Mouse (Mus musculus): ENCODE data around the gene Yes1. TPM values are rescaled to one million over a fixed set of nuclear protein-coding genes. Genes with fewer than 3 reads are reported as not detected.
"Not testable (repeated sequence)": the region's sequence is repeated elsewhere in the genome, so short reads cannot be mapped to it uniquely, and the experiment has no call there.

The Yes1 gene
- polyA plus RNA-seq, 1 experiment from 2014 or later, result 47.7 TPM

DNA sequence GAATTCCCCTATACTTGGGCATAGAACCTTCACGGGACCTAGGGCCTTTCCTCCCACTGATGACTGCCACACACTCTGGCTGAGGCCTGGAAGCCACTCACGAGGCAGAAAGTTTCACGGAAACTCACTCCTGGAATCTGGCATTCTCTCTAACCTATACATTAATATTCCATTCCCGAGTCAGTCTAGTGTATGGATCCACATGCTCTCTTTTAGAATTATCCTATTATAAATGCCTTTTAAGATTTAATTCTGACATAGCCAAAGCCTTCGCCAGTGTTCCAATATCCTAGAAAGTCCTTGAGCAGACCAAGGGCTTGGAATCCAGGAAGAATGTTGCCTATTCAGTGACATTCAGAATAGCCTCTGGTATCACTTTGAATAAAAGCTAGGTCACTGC is 100.5 kb downstream of the Yes1 start:
- Histone ChIP-seq H3K9ac (replicated peaks) (no peak overlapping the region), H3K27ac (no peak overlapping the region), H3K4me1 (replicated peaks) (peaks cover 4% of the 10 kb centered on the region; the same call in 1 of the 2 replicates), H3K4me3 (replicated peaks) (no peak overlapping the region), H3K27me3 (no peaks in the 10 kb centered on the region), H3K36me3 (no peaks in the 10 kb centered on the region), H3K9me3 (no peaks in the 10 kb centered on the region), H3K4me2 (no peak overlapping the region)
- WGBS, result 78% methylated on average over 5 of the region's 5 CpGs
- ATAC-seq (ENCODE audit: insufficient number of reproducible peaks, insufficient read depth, low FRiP score, low TSS enrichment, low read depth), result no peak

DNA sequence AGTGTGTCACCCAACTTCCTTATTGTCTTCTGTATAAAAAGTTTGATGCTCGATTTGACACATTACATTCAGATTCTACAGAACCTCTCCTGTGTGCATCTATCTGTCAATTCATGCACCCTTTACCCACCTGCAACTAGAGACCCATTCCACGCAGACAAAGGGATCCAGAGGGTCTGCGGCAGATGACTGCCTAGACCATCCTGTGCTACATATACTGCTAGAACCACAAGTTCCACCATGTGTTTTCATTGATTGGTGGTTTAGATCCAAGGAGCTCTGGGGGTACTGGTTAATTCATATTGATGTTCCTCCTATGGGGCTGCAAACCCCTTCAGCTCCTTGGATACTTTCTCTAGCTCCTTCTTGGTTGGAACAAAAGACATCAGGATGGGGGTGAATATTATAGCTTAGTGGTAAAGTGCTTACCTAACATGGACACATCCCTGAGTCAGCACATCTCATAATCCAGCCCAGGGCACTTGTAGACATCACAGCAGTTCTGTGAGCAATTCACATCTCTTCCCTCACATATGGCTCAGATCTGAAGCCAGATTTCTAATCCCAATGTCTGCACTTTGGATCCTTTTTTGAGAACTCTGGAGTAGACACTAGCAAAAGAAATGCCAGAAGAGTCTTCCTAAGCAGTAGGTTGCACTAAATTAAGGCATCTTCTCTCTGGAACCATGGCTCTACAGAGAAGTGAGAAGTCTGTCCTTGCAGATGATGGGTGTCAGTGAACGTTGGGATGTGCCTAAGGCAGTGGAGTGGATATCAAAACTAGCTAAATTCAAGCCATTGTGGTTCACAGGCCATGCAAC is 101.5 kb downstream of the Yes1 start:
- Histone ChIP-seq H3K9ac (replicated peaks) (no peak overlapping the region), H3K4me2 (peak overlapping the region; percentile 77), H3K4me1 (replicated peaks) (peaks cover 4% of the 10 kb centered on the region; the same call in 1 of the 2 replicates), H3K36me3 (no peaks in the 10 kb centered on the region), H3K9me3 (no peaks in the 10 kb centered on the region), H3K27me3 (no peaks in the 10 kb centered on the region), H3K4me3 (replicated peaks) (peak overlapping the region; percentile 64; the same call in 1 of the 2 replicates), H3K27ac (no peak overlapping the region)
- 69% methylated on average over 4 of the region's 4 CpGs for WGBS
- ATAC-seq (ENCODE audit: insufficient number of reproducible peaks, insufficient read depth, low FRiP score, low TSS enrichment, low read depth), result no peak

DNA sequence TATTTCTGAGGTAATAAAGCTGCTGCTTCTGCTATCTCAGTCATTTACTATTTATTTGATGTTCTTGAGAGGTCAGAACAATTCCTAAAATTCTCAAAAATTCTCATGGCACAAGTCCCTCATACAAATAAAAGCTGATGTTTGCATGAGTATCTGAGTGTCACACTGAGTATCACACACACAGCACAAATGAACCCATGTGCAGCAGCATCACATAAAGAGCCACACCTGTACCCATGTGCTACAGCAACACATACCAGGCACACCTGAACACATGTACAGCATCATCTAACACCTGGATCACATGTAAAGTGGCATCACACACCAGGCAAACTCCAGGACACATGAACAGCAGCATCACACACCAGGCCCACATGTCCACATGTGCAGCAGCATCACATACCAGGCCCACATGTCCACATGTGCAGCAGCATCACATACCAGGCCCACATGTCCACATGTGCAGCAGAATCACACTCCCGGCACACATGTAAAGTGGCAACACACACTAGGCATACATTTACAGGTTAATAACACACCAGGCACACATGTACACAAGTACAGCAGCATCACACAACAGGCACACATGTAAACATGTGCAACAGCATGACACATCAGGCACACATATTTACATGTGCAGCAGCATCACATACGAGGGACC is 102.2 kb downstream of the Yes1 start:
- H3K4me1 ChIP-seq (replicated peaks), result peaks cover 4% of the 10 kb centered on the region; the same call in 1 of the 2 replicates
- H3K4me2 ChIP-seq, result peak overlapping the region; percentile 77
- peak overlapping the region; percentile 64 for H3K4me3 ChIP-seq (replicated peaks)
- H3K27me3 ChIP-seq, result no peaks in the 10 kb centered on the region
- H3K27ac ChIP-seq, result peak overlapping the region; percentile 88
- peak overlapping the region; percentile 63 for H3K9ac ChIP-seq (replicated peaks)
- peak; percentile 6; the same call in 1 of the 2 replicates for ATAC-seq (ENCODE audit: insufficient number of reproducible peaks, insufficient read depth, low FRiP score, low TSS enrichment, low read depth)
- H3K36me3 ChIP-seq, result no peaks in the 10 kb centered on the region
- H3K9me3 ChIP-seq, result no peaks in the 10 kb centered on the region
- 32% methylated on average over 2 of the region's 2 CpGs for WGBS

DNA sequence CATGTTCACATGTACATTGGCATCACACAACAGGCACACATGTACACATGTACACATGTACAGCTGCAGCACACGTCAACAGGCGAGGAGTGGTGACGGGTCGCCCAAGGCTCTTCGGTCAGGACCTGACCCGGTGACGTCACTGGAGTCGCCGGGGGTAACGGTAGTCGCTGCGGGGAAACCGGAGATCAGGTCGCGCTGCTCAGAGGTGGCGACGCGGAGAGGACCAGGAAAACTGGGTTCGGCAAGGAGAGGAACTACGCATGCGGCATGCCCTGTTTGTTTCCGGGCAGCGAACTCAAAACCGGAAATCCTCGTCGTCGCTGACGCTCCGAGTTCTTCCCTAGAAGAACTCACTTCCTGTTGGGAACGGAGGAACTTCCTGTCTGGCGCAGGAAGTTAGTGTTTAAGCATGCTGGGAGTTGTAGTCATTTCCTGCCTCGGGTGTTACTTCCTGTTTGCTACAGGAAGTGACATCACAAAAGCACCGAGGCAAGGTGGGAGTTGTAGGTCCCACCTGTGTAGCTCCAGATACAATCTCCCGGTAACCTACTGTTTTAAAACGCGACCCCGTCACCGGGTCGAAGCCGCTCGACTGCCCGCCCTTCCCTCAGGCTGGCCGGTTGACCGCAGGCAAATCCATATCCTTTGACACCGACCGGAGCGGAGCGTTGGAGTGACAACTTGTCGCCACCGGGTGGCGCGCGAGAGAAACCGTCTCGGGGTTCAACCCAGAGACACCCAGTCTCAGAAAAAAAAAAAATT is 102.9 kb downstream of the Yes1 start:
- Histone ChIP-seq H3K27ac (peak overlapping the region; percentile 88), H3K4me1 (replicated peaks) (peaks cover 4% of the 10 kb centered on the region; the same call in 1 of the 2 replicates), H3K4me3 (replicated peaks) (peak overlapping the region; percentile 64), H3K36me3 (no peaks in the 10 kb centered on the region), H3K4me2 (peak overlapping the region; percentile 77), H3K27me3 (no peaks in the 10 kb centered on the region), H3K9me3 (no peaks in the 10 kb centered on the region), H3K9ac (replicated peaks) (peak overlapping the region; percentile 63)
- ATAC-seq (ENCODE audit: insufficient number of reproducible peaks, insufficient read depth, low FRiP score, low TSS enrichment, low read depth), result peak; percentile 98
- WGBS, result under 1% methylated on average over 55 of the region's 55 CpGs

DNA sequence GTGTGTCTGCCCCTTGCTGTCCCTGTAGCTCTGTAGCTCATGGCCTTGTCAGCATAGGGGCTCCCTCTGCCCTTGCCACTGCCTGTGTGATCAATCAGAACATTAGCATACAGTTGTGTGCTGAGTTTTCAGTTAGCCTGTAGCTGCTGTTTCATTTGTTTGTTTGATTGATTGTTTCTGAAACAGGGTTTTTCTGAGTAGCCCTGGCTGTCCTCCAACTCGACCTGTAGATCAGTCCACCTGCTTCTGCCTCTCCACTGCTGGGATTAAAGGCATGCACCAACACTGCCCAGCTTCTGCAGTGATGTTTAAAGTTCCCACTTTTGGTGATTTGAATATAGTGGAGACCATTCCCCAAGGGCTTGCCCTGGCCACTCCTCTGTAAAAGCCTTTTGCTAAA is 106.8 kb downstream of the Yes1 start:
- no peak overlapping the region for H3K4me3 ChIP-seq (replicated peaks)
- no peak overlapping the region for H3K27ac ChIP-seq
- H3K36me3 ChIP-seq, result no peaks in the 10 kb centered on the region
- H3K27me3 ChIP-seq, result no peaks in the 10 kb centered on the region
- H3K9ac ChIP-seq (replicated peaks), result no peak overlapping the region
- 41% methylated on average over 1 of the region's 1 CpGs for WGBS
- no peak for ATAC-seq (ENCODE audit: insufficient number of reproducible peaks, insufficient read depth, low FRiP score, low TSS enrichment, low read depth)
- peaks cover 8% of the 10 kb centered on the region for H3K4me1 ChIP-seq (replicated peaks)
- no peak overlapping the region for H3K4me2 ChIP-seq
- no peaks in the 10 kb centered on the region for H3K9me3 ChIP-seq

DNA sequence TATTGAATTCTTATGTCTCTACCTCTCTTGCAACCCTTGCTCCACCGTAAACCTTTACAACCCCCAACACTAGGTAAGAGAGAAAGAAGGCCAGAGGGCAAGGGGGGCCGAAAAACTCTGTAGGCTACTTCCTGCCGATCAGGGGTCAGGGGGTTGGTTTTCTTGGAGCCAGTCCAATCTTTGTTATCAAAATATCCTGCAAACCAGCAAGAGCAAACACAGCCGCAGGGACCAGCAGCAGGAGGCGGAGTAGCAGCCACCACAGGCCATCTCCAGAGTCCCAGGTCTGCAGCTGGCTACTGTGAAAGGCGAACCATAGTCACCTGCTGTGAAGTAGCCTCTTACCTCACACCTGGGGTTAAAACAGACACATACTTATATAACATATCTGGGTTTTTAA is 107.9 kb downstream of the Yes1 start:
- 51% methylated on average over 6 of the region's 6 CpGs for WGBS

DNA sequence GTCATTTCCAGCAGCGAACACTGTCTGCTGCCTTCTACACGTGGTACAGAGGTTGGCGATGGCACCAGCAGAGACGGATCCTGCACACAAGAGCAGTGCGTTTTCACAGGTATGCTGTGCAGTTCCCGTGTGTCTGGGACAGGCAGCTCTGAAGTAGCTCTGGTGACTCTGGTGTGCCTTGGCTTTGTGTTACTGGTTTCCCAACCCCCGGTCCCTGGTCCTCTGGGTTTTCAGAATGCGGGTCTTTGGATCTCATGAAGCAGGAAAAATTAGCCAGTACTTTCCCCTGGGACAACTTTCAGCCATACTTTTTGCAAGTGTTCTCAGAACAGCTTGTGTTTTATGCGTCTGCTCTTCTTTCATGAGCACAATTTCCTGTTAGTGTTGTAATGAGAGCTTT is 109.4 kb downstream of the Yes1 start:
- WGBS, result 73% methylated on average over 9 of the region's 9 CpGs
- no peaks in the 10 kb centered on the region for H3K36me3 ChIP-seq
- H3K9me3 ChIP-seq, result peaks cover 2% of the 10 kb centered on the region; the same call in 1 of the 2 replicates
- no peak overlapping the region for H3K27ac ChIP-seq
- H3K4me3 ChIP-seq (replicated peaks), result no peak overlapping the region
- ATAC-seq (ENCODE audit: insufficient number of reproducible peaks, insufficient read depth, low FRiP score, low TSS enrichment, low read depth), result no peak
- no peak overlapping the region for H3K4me2 ChIP-seq
- H3K9ac ChIP-seq (replicated peaks), result no peak overlapping the region
- H3K4me1 ChIP-seq (replicated peaks), result peaks cover 4% of the 10 kb centered on the region
- H3K27me3 ChIP-seq, result no peaks in the 10 kb centered on the region

More for the DNA sequence above, 107.9 kb downstream of the Yes1 start:
- Histone ChIP-seq H3K36me3 (no peaks in the 10 kb centered on the region), H3K4me1 (replicated peaks) (peaks cover 4% of the 10 kb centered on the region), H3K9ac (replicated peaks) (no peak overlapping the region), H3K4me3 (replicated peaks) (no peak overlapping the region), H3K27ac (no peak overlapping the region), H3K27me3 (no peaks in the 10 kb centered on the region), H3K9me3 (no peaks in the 10 kb centered on the region), H3K4me2 (no peak overlapping the region)
- no peak for ATAC-seq (ENCODE audit: insufficient number of reproducible peaks, insufficient read depth, low FRiP score, low TSS enrichment, low read depth)

DNA sequence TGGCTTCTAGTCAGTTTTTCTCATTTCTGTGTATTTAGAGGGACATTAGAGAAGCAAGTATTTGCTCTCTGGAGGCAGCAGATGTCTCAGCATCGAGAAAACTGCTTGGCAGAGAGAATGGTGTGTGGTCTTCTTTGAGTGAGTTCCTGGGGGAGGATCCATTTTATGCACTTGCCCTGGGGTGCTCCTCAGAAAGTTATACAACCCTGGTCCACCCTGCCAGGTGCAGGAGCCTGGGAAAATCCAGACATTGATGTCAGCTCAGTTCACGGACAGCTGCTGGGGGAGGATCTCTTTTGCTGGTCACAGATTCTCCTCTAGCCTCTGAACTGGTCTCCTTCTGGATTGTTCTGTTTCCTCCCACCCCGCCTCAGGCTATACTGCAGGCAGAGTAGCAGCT is 110.3 kb downstream of the Yes1 start:
- WGBS, result 52% methylated on average over 3 of the region's 3 CpGs

DNA sequence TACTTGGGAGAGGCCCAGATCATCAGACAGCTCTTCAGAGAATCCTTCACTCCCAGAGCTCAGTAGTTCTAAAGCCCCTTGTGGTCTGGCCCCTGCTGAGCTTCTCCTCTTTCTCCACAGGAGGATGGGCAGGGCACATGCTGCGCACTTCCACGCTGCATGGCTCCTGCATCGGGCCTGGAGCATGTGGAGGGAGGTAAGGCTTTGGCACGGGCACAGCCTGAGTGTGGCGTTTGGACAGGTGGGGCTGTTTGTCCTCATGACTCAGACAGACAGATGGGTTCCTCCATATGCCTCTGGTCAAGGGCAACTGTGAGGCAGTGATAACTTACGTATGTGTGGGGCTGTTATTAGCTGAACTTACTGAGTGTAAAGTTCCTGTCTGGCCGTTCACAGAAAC is 111.3 kb downstream of the Yes1 start:
- Histone ChIP-seq H3K27me3 (no peaks in the 10 kb centered on the region), H3K27ac (no peak overlapping the region), H3K4me2 (no peak overlapping the region), H3K4me3 (replicated peaks) (no peak overlapping the region), H3K36me3 (no peaks in the 10 kb centered on the region), H3K9me3 (peaks cover 3% of the 10 kb centered on the region; the same call in 1 of the 2 replicates), H3K9ac (replicated peaks) (no peak overlapping the region), H3K4me1 (replicated peaks) (peaks cover 4% of the 10 kb centered on the region)
- no peak for ATAC-seq (ENCODE audit: insufficient number of reproducible peaks, insufficient read depth, low FRiP score, low TSS enrichment, low read depth)
- 76% methylated on average over 7 of the region's 7 CpGs for WGBS

More for the DNA sequence above, 110.3 kb downstream of the Yes1 start:
- Histone ChIP-seq H3K36me3 (no peaks in the 10 kb centered on the region), H3K27ac (no peak overlapping the region), H3K9me3 (peaks cover 3% of the 10 kb centered on the region; the same call in 1 of the 2 replicates), H3K4me2 (no peak overlapping the region), H3K4me3 (replicated peaks) (no peak overlapping the region), H3K4me1 (replicated peaks) (peaks cover 4% of the 10 kb centered on the region), H3K27me3 (no peaks in the 10 kb centered on the region), H3K9ac (replicated peaks) (no peak overlapping the region)
- ATAC-seq (ENCODE audit: insufficient number of reproducible peaks, insufficient read depth, low FRiP score, low TSS enrichment, low read depth), result no peak

DNA sequence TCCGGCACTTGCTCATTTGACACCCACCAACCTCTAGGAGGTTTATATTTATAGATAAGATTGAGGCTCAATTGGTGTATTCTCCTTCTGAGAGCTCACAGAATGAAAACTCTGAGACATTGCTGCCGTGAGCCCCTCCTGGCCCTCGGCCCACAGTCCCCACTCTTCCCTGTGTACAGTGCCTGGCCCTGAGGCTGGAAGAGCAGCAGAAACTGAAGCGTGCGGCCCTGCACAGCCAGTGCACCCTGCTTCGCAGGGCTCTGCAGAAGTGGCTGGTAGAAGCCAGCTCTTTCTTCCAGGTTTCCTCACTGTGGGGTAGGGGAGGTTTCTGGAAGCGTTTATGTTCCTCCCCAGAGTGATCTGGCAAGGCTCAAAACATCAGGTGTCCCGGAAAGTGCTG is 111.7 kb downstream of the Yes1 start:
- ATAC-seq (ENCODE audit: insufficient number of reproducible peaks, insufficient read depth, low FRiP score, low TSS enrichment, low read depth); H3K9ac ChIP-seq (replicated peaks); H3K4me3 ChIP-seq (replicated peaks); H3K27ac ChIP-seq; H3K36me3 ChIP-seq; H3K27me3 ChIP-seq; H3K4me2 ChIP-seq; H3K4me1 ChIP-seq (replicated peaks); H3K9me3 ChIP-seq: not testable (repeated sequence)
- 76% methylated on average over 8 of the region's 8 CpGs for WGBS

DNA sequence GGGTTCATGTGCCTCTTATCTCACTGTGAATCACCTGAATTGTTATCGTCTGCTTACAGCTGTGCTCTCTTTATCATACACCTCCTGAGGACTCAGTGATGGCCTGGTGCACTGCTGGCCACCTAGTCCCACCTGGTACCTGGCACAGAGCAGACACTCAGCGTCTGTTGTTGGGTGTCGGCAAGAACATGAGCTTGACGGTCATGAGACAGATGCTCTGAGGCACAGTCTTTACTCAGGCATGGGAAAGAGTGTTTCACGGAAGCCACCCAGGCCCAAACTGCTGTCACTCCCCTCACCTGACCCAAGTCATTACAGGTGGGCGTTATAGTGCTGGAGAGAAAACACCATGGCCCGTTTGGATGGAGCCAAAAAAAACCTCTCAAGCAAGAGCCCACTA is 113.0 kb downstream of the Yes1 start:
- no peaks in the 10 kb centered on the region for H3K27me3 ChIP-seq
- ATAC-seq (ENCODE audit: insufficient number of reproducible peaks, insufficient read depth, low FRiP score, low TSS enrichment, low read depth), result no peak
- H3K9ac ChIP-seq (replicated peaks), result no peak overlapping the region
- no peaks in the 10 kb centered on the region for H3K36me3 ChIP-seq
- H3K9me3 ChIP-seq, result peaks cover 3% of the 10 kb centered on the region; the same call in 1 of the 2 replicates
- no peak overlapping the region for H3K4me2 ChIP-seq
- no peak overlapping the region for H3K27ac ChIP-seq
- WGBS, result 83% methylated on average over 7 of the region's 7 CpGs
- peaks cover 4% of the 10 kb centered on the region for H3K4me1 ChIP-seq (replicated peaks)
- no peak overlapping the region for H3K4me3 ChIP-seq (replicated peaks)

All from limb, embryonic 12.5 days (tissue).